Mouse (Mus musculus) cerebellum, adult 2 months (tissue): ENCODE results near the gene Il6st.

Experiments used
- CTCF ChIP-seq: fragments of 200-500 bp; IDR thresholded peaks from 2 replicates; pipeline ENCODE4 v1.5.1; 2011; ENCODE audit warnings: low read depth, mild to moderate bottlenecking, control low read depth, low read length, moderate library complexity, borderline replicate concordance; ENCODE audit not compliant: insufficient read depth
- POLR2A ChIP-seq: fragments of 200-500 bp; IDR thresholded peaks from 2 replicates; pipeline ENCODE4 v1.6.1; 2011; ENCODE audit warnings: low read length, control low read depth, borderline replicate concordance; ENCODE audit not compliant: insufficient read depth

DNA sequence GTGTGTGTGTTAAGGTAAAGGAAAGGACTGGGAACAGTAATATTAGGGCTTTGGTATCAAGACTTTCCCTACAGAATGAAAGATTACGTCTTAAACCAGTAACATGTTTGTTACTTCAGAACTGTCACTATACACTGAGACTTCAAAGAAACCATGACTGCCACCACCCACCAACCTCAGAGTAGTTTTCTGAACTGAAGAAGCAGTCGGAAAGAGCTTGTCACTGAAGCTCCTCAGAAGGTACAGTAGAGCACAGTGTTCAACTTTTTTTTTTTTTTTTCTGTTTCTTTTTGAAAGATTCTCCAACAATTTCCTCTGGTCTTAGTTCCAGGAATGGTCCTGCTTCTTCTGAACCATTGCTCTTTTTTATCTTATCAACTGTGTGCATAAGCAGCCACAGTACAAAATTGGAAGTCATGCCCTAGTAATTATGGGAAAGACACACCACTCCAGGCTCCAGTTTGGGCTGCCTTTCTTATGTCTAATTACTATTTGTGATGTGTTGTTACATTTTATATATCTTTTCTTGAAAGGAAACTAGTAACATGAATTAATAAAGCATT is 45.9 kb upstream of the Il6st start:
- TF ChIP-seq CTCF (no peak), POLR2A (no peak)
